Comparison of ENCODE assay signal across 8 mouse cellular contexts in genomic region chr8:95805482-95805881, GRCm38 (mm10). TPM values are rescaled to one million over a fixed set of nuclear protein-coding genes. Genes with fewer than 3 reads are reported as not detected.
DNase-seq lines count a peak whose midpoint lies in the region; ATAC-seq and TF ChIP-seq lines count a peak whose summit lies in the region.

No protein-coding gene starts in this region.

- no peak for TF ChIP-seq CTCF in lung, embryonic 14.5 days (IDR thresholded peaks at IDR 0.05; ENCODE audit: low read depth)

- TF ChIP-seq POLR2A in limb, embryonic 14.5 days (IDR thresholded peaks at IDR 0.05; ENCODE audit: borderline replicate concordance, extremely low read depth, insufficient read depth, insufficient read length): no peak

- WGBS in lung, embryonic 14.5 days: 40% methylated on average over 2 of the region's 2 CpGs
- 85% methylated on average over 2 of the region's 2 CpGs for WGBS in forebrain, embryonic 10.5 days
- WGBS in limb, embryonic 14.5 days: 75% methylated on average over 2 of the region's 2 CpGs
- WGBS in stomach, embryonic 15.5 days: 29% methylated on average over 2 of the region's 2 CpGs

- H3K9ac ChIP-seq in lung, embryonic 14.5 days: peak overlapping the region; percentile 99
- H3K9ac ChIP-seq in limb, embryonic 14.5 days (ENCODE audit: low read depth, low read length, severe bottlenecking): no peak overlapping the region
- no peak overlapping the region for H3K9ac ChIP-seq in stomach, embryonic 15.5 days

- peak overlapping the region; percentile 93 for H3K4me2 ChIP-seq in lung, embryonic 14.5 days
- H3K4me2 ChIP-seq in limb, embryonic 14.5 days (replicated peaks; ENCODE audit: low read depth, low read length, severe bottlenecking): peak overlapping the region; percentile 68
- peak overlapping the region; percentile 87 for H3K4me2 ChIP-seq in stomach, embryonic 15.5 days

- no peaks in the 10 kb centered on the region for H3K27me3 ChIP-seq in lung, embryonic 14.5 days (ENCODE audit: insufficient read depth, low read length)
- no peaks in the 10 kb centered on the region for H3K27me3 ChIP-seq in forebrain, embryonic 10.5 days (ENCODE audit: poor library complexity, severe bottlenecking)
- H3K27me3 ChIP-seq in limb, embryonic 14.5 days (ENCODE audit: control insufficient read depth, insufficient read depth, low read length): no peaks in the 10 kb centered on the region
- no peaks in the 10 kb centered on the region for H3K27me3 ChIP-seq in stomach, embryonic 15.5 days (replicated peaks)

- peaks cover 31% of the 10 kb centered on the region for H3K36me3 ChIP-seq in lung, embryonic 14.5 days (ENCODE audit: insufficient read depth)
- peaks cover 50% of the 10 kb centered on the region for H3K36me3 ChIP-seq in forebrain, embryonic 10.5 days (replicated peaks)
- H3K36me3 ChIP-seq in limb, embryonic 14.5 days (ENCODE audit: control insufficient read depth, insufficient read depth, low read length): peaks cover 12% of the 10 kb centered on the region
- no peaks in the 10 kb centered on the region for H3K36me3 ChIP-seq in stomach, embryonic 15.5 days

- no peak overlapping the region for H3K27ac ChIP-seq in lung, embryonic 14.5 days (ENCODE audit: low read depth)
- H3K27ac ChIP-seq in forebrain, embryonic 10.5 days: no peak overlapping the region
- H3K27ac ChIP-seq in limb, embryonic 14.5 days (replicated peaks; ENCODE audit: low read depth, low read length): no peak overlapping the region
- no peak overlapping the region for H3K27ac ChIP-seq in stomach, embryonic 15.5 days

- no peak for DNase-seq in lung, embryonic 14.5 days
- DNase-seq in lung, postnatal 25 days (ENCODE audit: low spot score): no peak
- no peak for DNase-seq in forebrain, embryonic 10.5 days (ENCODE audit: extremely low spot score, low spot score)
- no peak for DNase-seq in limb, embryonic 14.5 days (ENCODE audit: low spot score)
- DNase-seq in spleen, postnatal 10 days (ENCODE audit: low spot score in 2 of 2): no peak
- DNase-seq in embryo, embryonic 9.5 days (ENCODE audit: extremely low spot score): no peak

- peaks cover 6% of the 10 kb centered on the region; the same call in 1 of the 2 replicates for H3K4me1 ChIP-seq in lung, embryonic 14.5 days (ENCODE audit: insufficient read depth)
- peaks cover 30% of the 10 kb centered on the region for H3K4me1 ChIP-seq in forebrain, embryonic 10.5 days
- H3K4me1 ChIP-seq in limb, embryonic 14.5 days (ENCODE audit: control insufficient read depth, insufficient read depth, low read length): peaks cover 14% of the 10 kb centered on the region
- peaks cover 7% of the 10 kb centered on the region; the same call in 1 of the 2 replicates for H3K4me1 ChIP-seq in stomach, embryonic 15.5 days

- H3K4me3 ChIP-seq in lung, embryonic 14.5 days (ENCODE audit: low read depth, low read length): peak overlapping the region; percentile 100
- peak overlapping the region; percentile 99 for H3K4me3 ChIP-seq in forebrain, embryonic 10.5 days
- H3K4me3 ChIP-seq in limb, embryonic 14.5 days (replicated peaks; ENCODE audit: low read length): peak overlapping the region; percentile 100
- peak overlapping the region; percentile 95 for H3K4me3 ChIP-seq in stomach, embryonic 15.5 days (replicated peaks)

- H3K9me3 ChIP-seq in lung, embryonic 14.5 days (ENCODE audit: low read depth, low read length): no peaks in the 10 kb centered on the region
- H3K9me3 ChIP-seq in forebrain, embryonic 10.5 days: no peaks in the 10 kb centered on the region
- no peaks in the 10 kb centered on the region for H3K9me3 ChIP-seq in limb, embryonic 14.5 days (ENCODE audit: control insufficient read depth, low read length)
- no peaks in the 10 kb centered on the region for H3K9me3 ChIP-seq in stomach, embryonic 15.5 days

- no peak for ATAC-seq in lung, embryonic 14.5 days (ENCODE audit: insufficient read depth)
- ATAC-seq in limb, embryonic 14.5 days (ENCODE audit: low FRiP score, low read depth): no peak
- ATAC-seq in stomach, embryonic 15.5 days (ENCODE audit: insufficient read depth, low FRiP score, low read depth): no peak
- no peak for ATAC-seq in inflammation-experienced regulatory T-cells, adult 6 months

RNA-seq across cellular contexts. Expression of gene Cnot1, which starts 1.8 kb away (rescaled TPM):
- 123 and 131 TPM in 2 replicates for polyA plus RNA-seq in lung, embryonic 14.5 days (2014; fragmentation: Nextera tagmentation; extraction: Ambion mirVana)
- polyA plus RNA-seq in forebrain, embryonic 10.5 days (2016; fragmentation: Nextera tagmentation; extraction: Ambion mirVana): 120 and 122 TPM in 2 replicates
- 110 and 144 TPM in 2 replicates for polyA plus RNA-seq in limb, embryonic 14.5 days (2012; rRNA removed)
- polyA plus RNA-seq in limb, embryonic 14.5 days (2014; fragmentation: Nextera tagmentation; extraction: Ambion mirVana): 84.1 and 95.3 TPM in 2 replicates
- polyA plus RNA-seq in stomach, embryonic 15.5 days (2015; fragmentation: Nextera tagmentation; extraction: Ambion mirVana): 51.8 and 60.3 TPM in 2 replicates
- polyA plus RNA-seq in inflammation-experienced regulatory T-cells, adult 6 months (2017; shearing (Covaris generic)): 10 to 100 TPM; 88.9 to 95.1 (median 94.7) TPM

RNA-seq across cellular contexts. Expression of gene Sap18b, which starts 19.7 kb away (rescaled TPM):
- polyA plus RNA-seq in lung, embryonic 14.5 days (2014; fragmentation: Nextera tagmentation; extraction: Ambion mirVana): 347 and 362 TPM in 2 replicates
- 377 and 379 TPM in 2 replicates for polyA plus RNA-seq in forebrain, embryonic 10.5 days (2016; fragmentation: Nextera tagmentation; extraction: Ambion mirVana)
- 90.9 and 138 TPM in 2 replicates for polyA plus RNA-seq in limb, embryonic 14.5 days (2012; rRNA removed)
- polyA plus RNA-seq in limb, embryonic 14.5 days (2014; fragmentation: Nextera tagmentation; extraction: Ambion mirVana): 327 and 341 TPM in 2 replicates
- polyA plus RNA-seq in stomach, embryonic 15.5 days (2015; fragmentation: Nextera tagmentation; extraction: Ambion mirVana): 346 and 356 TPM in 2 replicates
- 100 to 1,000 TPM; 257 to 291 (median 281) TPM for polyA plus RNA-seq in inflammation-experienced regulatory T-cells, adult 6 months (2017; shearing (Covaris generic))

RNA-seq across cellular contexts. Expression of gene Slc38a7, which starts 47.9 kb away (rescaled TPM):
- polyA plus RNA-seq in lung, embryonic 14.5 days (2014; fragmentation: Nextera tagmentation; extraction: Ambion mirVana): 12.9 and 14.1 TPM in 2 replicates
- 16.7 and 18.4 TPM in 2 replicates for polyA plus RNA-seq in forebrain, embryonic 10.5 days (2016; fragmentation: Nextera tagmentation; extraction: Ambion mirVana)
- polyA plus RNA-seq in limb, embryonic 14.5 days (2012; rRNA removed): 16.8 and 24.6 TPM in 2 replicates
- polyA plus RNA-seq in limb, embryonic 14.5 days (2014; fragmentation: Nextera tagmentation; extraction: Ambion mirVana): 16.1 and 16.3 TPM in 2 replicates
- polyA plus RNA-seq in stomach, embryonic 15.5 days (2015; fragmentation: Nextera tagmentation; extraction: Ambion mirVana): 13.2 and 16.7 TPM in 2 replicates
- 1 to 10 TPM; 4.1 to 9.2 (median 6.9) TPM for polyA plus RNA-seq in inflammation-experienced regulatory T-cells, adult 6 months (2017; shearing (Covaris generic))
